Mouse (Mus musculus) layer of hippocampus, adult 9-10 months (tissue): ENCODE results near the gene Rps15a.

Source experiments
- DNase-seq: peaks from one replicate; pipeline ENCODE4 v3.0.0; 2022; ENCODE audit warnings: low spot score

The Rps15a gene

GRCm38 (mm10) chr7:118115877-118116568, at the start of gene Rps15a:
Gene Rps15a (minus strand): TSS chr7:118116188.
- peak; percentile 86 for DNase-seq

- DNase-seq: no peak
Observed at GRCm38 (mm10) chr7:118163006-118163405, 47.0 kb upstream of the Rps15a start.

GRCm38 (mm10) chr7:118160121-118160520, 44.1 kb upstream of the Rps15a start:
- peak; percentile 21 for DNase-seq

- DNase-seq: no peak
Observed at GRCm38 (mm10) chr7:118156461-118156860, 40.5 kb upstream of the Rps15a start.

- no peak for DNase-seq
Observed at GRCm38 (mm10) chr7:118154150-118154549, 38.2 kb upstream of the Rps15a start.

- DNase-seq: no peak
Observed at GRCm38 (mm10) chr7:118143602-118144001, 27.6 kb upstream of the Rps15a start.

GRCm38 (mm10) chr7:118143123-118143522, 27.1 kb upstream of the Rps15a start:
- DNase-seq: no peak

GRCm38 (mm10) chr7:118141271-118141670, 25.3 kb upstream of the Rps15a start:
- no peak for DNase-seq

- DNase-seq: no peak
Observed at GRCm38 (mm10) chr7:118135128-118135527, 19.1 kb upstream of the Rps15a start.

GRCm38 (mm10) chr7:118129430-118130041, 13.5 kb upstream of the Rps15a start, which contains the start of gene Arl6ip1:
Gene Arl6ip1 (minus strand): TSS chr7:118129662.
- peak; percentile 88 for DNase-seq

- DNase-seq: no peak
Observed at GRCm38 (mm10) chr7:118128925-118129429, 13.0 kb upstream of the Rps15a start.

GRCm38 (mm10) chr7:118126219-118126875, 10.4 kb upstream of the Rps15a start:
- no peak for DNase-seq

GRCm38 (mm10) chr7:118125736-118126135, 9.7 kb upstream of the Rps15a start:
- no peak for DNase-seq

GRCm38 (mm10) chr7:118123512-118124411, 7.8 kb upstream of the Rps15a start:
- no peak for DNase-seq

GRCm38 (mm10) chr7:118122235-118122634, 6.2 kb upstream of the Rps15a start:
- no peak for DNase-seq

- no peak for DNase-seq
Observed at GRCm38 (mm10) chr7:118120654-118121053, 4.7 kb upstream of the Rps15a start.

GRCm38 (mm10) chr7:118119946-118120345, 4.0 kb upstream of the Rps15a start:
- DNase-seq: no peak

GRCm38 (mm10) chr7:118119142-118119541, 3.2 kb upstream of the Rps15a start:
- no peak for DNase-seq

GRCm38 (mm10) chr7:118118426-118118825, 2.4 kb upstream of the Rps15a start:
- no peak for DNase-seq

GRCm38 (mm10) chr7:118117539-118118210, 1.7 kb upstream of the Rps15a start:
- no peak for DNase-seq
